Mouse (Mus musculus): Measurements from ENCODE around the gene Bcl2l10.

- TF ChIP-seq POLR2A (IDR thresholded peaks at IDR 0.05; ENCODE audit: extremely low read depth, insufficient read depth, low read length) (no peak), CTCF (IDR thresholded peaks at IDR 0.05; ENCODE audit: low read depth, low read length) (no peak)
Observed at GRCm38 (mm10) chr9:75330821-75331220, 16.7 kb upstream of the Bcl2l10 start.

Data from liver, adult 2 months (tissue).